In the genomic region with DNA sequence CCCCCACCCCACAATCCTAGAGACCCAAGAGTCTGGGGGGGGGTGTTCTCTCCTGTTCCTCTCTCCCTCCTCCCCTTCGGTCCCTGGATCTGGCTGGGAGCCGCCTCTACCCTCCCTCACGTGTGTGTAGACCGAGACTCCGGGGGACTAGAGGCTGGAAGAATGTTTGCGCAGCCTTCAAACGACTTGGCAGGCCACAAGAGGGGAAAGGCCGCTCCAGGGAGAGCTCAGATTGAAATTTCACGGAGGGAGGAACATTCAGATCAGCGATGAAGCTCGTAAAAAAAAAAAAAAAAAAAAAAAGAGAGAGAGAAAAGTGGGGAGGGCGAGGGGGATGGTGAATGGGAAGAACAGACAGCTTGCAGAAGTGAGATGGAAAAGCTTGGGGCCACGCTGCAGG, we compare ENCODE assay signal across 13 mouse cellular contexts. TPM values are rescaled to one million over a fixed set of nuclear protein-coding genes. Genes with fewer than 3 reads are reported as not detected.
DNase-seq lines count a peak whose midpoint lies in the region; ATAC-seq lines count a peak whose summit lies in the region.
"Had no signal": no experiment of that assay in that cellular context is flagged by ENCODE, and none has a peak within 500 bp of the region (broad histone marks: within the 10 kb centered on the region; RNA-seq: fewer than 3 reads in every experiment).

No protein-coding gene starts in this region.

- peak overlapping the region; percentile 21; the same call in 1 of the 2 replicates for H3K9ac ChIP-seq in lung, embryonic 15.5 days
- H3K9ac ChIP-seq in limb, embryonic 12.5 days (replicated peaks) = no peak overlapping the region
- H3K9ac ChIP-seq: kidney, embryonic 15.5 days had no signal

- no peaks in the 10 kb centered on the region for H3K9me3 ChIP-seq in lung, embryonic 15.5 days
- no peaks in the 10 kb centered on the region for H3K9me3 ChIP-seq in limb, embryonic 12.5 days
- H3K9me3 ChIP-seq: kidney, embryonic 15.5 days had no signal

- H3K4me2 ChIP-seq in lung, embryonic 15.5 days = peak overlapping the region; percentile 54
- H3K4me2 ChIP-seq in limb, embryonic 12.5 days = peak overlapping the region; percentile 26; the same call in 1 of the 2 replicates
- H3K4me2 ChIP-seq: kidney, embryonic 15.5 days had no signal

- peak overlapping the region; percentile 82 for H3K27ac ChIP-seq in lung, embryonic 15.5 days
- H3K27ac ChIP-seq in limb, embryonic 12.5 days = no peak overlapping the region
- H3K27ac ChIP-seq: kidney, embryonic 15.5 days; macrophage had no signal

- ATAC-seq in lung, embryonic 15.5 days (ENCODE audit: borderline replicate concordance, extremely low read depth, low FRiP score, low TSS enrichment) = peak; percentile 66; the same call in 1 of the 2 replicates
- no peak for ATAC-seq in limb, embryonic 12.5 days (ENCODE audit: insufficient number of reproducible peaks, insufficient read depth, low FRiP score, low TSS enrichment, low read depth)
- ATAC-seq in inflammation-experienced regulatory T-cells, adult 6 months = no peak

- peaks cover 22% of the 10 kb centered on the region for H3K27me3 ChIP-seq in lung, embryonic 15.5 days
- H3K27me3 ChIP-seq in limb, embryonic 12.5 days = peaks cover 98% of the 10 kb centered on the region

- peak; percentile 26 for DNase-seq in gastrocnemius, postnatal 14 days
- no peak for DNase-seq in gastrocnemius, postnatal 10 days
- no peak for DNase-seq in lung, postnatal 25 days (ENCODE audit: low spot score)
- peak; percentile 83 for DNase-seq in adrenal gland, postnatal 14 days
- DNase-seq in layer of hippocampus, adult 11-12 months (ENCODE audit: low spot score) = no peak
- DNase-seq: cerebellum, adult 9-10 months; heart, adult 11 months; heart, postnatal 36 days had no signal

- intact Hi-C loops in gastrocnemius, postnatal 14 days (cut with DNase I; ENCODE audit: low total_unique reads) = no loop called here

- no peaks in the 10 kb centered on the region for H3K36me3 ChIP-seq in lung, embryonic 15.5 days
- H3K36me3 ChIP-seq in limb, embryonic 12.5 days = no peaks in the 10 kb centered on the region
- H3K36me3 ChIP-seq: kidney, embryonic 15.5 days had no signal

- 5% methylated on average over 13 of the region's 13 CpGs for WGBS in lung, embryonic 15.5 days
- under 1% methylated on average over 13 of the region's 13 CpGs for WGBS in limb, embryonic 12.5 days

- peaks cover 39% of the 10 kb centered on the region for H3K4me1 ChIP-seq in lung, embryonic 15.5 days
- H3K4me1 ChIP-seq in limb, embryonic 12.5 days (replicated peaks) = peaks cover 52% of the 10 kb centered on the region

- no peak overlapping the region for H3K4me3 ChIP-seq in lung, embryonic 15.5 days
- no peak overlapping the region for H3K4me3 ChIP-seq in limb, embryonic 12.5 days (replicated peaks)
- H3K4me3 ChIP-seq: kidney, embryonic 15.5 days had no signal

RNA-seq across cellular contexts. Expression of gene Tbx3, which starts 44.9 kb away (rescaled TPM):
- 1 to 10 TPM; 6.5 to 9.4 TPM for total RNA-seq in gastrocnemius, postnatal 14 days (2021)
- total RNA-seq in gastrocnemius, postnatal 10 days (2021) = 1 to 10 TPM; 7.0 to 9.7 TPM
- 59.7 and 63.9 TPM in 2 replicates for polyA plus RNA-seq in lung, embryonic 15.5 days (2015; fragmentation: Nextera tagmentation; extraction: Ambion mirVana)
- total RNA-seq in adrenal gland, postnatal 14 days (2021) = 176 and 177 TPM in 2 replicates
- 38.3 and 42.4 TPM in 2 replicates for polyA plus RNA-seq in limb, embryonic 12.5 days (2016; fragmentation: Nextera tagmentation; extraction: Ambion mirVana)
- under 1 TPM in 1 of 3 experiments, not detected in 2; 0.56 TPM for polyA plus RNA-seq in inflammation-experienced regulatory T-cells, adult 6 months (2017; shearing (Covaris generic))
- polyA plus RNA-seq: macrophage had no signal

Comparison
In these comparisons a context has a peak if more than half of its experiments do, and no peak if none do; other contexts are left out.
1. DNase-seq: peak in gastrocnemius, postnatal 14 days (single experiment) and adrenal gland, postnatal 14 days (single experiment); none in gastrocnemius, postnatal 10 days (single experiment), lung, postnatal 25 days (single experiment) and layer of hippocampus, adult 11-12 months (single experiment).
2. RNA of gene Tbx3, which starts 44.9 kb away (total RNA-seq): 176 to 177 TPM in adrenal gland, postnatal 14 days; 7.0 to 9.7 TPM in gastrocnemius, postnatal 10 days and 6.5 to 9.4 TPM in gastrocnemius, postnatal 14 days; every median in the first group is over 10 times any median in the second.